Mouse (Mus musculus): ENCODE data around the gene Slco4c1. TPM values are rescaled to one million over a fixed set of nuclear protein-coding genes. Genes with fewer than 3 reads are reported as not detected.
A peak's percentile ranks its signal among the peaks of the same experiment; 100 is the strongest.

Gene Slco4c1
- total and polyA plus RNA-seq, 3 experiments, result not detected

DNA sequence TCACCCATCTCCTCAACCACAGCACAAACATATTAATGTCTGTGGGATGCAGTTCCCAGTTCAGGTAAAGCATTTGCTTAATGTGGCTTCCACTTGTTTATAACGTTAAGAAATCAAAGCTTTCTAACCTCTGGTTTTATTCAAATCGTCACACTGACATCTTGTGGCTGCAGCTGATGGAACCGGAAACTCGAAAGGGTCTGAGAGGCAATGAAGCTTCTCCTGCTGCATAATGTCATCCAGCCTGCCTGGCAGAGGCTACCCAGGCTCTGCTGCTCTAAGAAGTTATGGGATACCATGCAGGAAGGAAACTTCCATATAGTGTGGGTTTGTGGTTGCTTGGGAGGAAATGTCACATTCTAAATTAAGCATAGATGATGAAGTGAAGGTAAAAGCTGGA lies 103.7 kb downstream of the Slco4c1 start:
- H3K27me3 ChIP-seq (ENCODE audit: control insufficient read depth in 1 of 2, insufficient read depth in 2 of 2, low read length in 2 of 2), result no peaks in the 10 kb centered on the region
- no peak overlapping the region for H3K4me3 ChIP-seq (ENCODE audit: control insufficient read depth in 1 of 2, insufficient read depth in 1 of 2, low read depth in 2 of 2, low read length in 2 of 2)
- peak; percentile 22; the same call in 1 of the 2 replicates for TF ChIP-seq ZC3H11A (IDR thresholded peaks at IDR 0.05; ENCODE audit: low read depth, low read length)
- no peak for TF ChIP-seq CHD2 (IDR thresholded peaks at IDR 0.05; ENCODE audit: low read length)
- TF ChIP-seq CTCF (IDR thresholded peaks at IDR 0.05 in 2 of 3, conservative IDR thresholded peaks at IDR 0.05 in 1 of 3; ENCODE audit: control insufficient read depth in 1 of 3, insufficient read depth in 1 of 3, low read depth in 2 of 3, low read length in 3 of 3, poor library complexity in 1 of 3, severe bottlenecking in 1 of 3), result peak in 1 of 3 experiments; percentile 37; a peak in 2 of 6 replicates
- peak; percentile 46 for TF ChIP-seq SMC3 (IDR thresholded peaks at IDR 0.05; ENCODE audit: low read depth, low read length)
- no peak for TF ChIP-seq MYC (IDR thresholded peaks at IDR 0.05; ENCODE audit: low read depth, low read length)
- TF ChIP-seq RAD21 (IDR thresholded peaks at IDR 0.05; ENCODE audit: low read depth, low read length), result peak; percentile 51
- H3K4me1 ChIP-seq (ENCODE audit: control insufficient read depth in 1 of 2, insufficient read depth in 2 of 2, low read length in 2 of 2), result peaks cover 0 to 2% of the 10 kb centered on the region in 2 experiments; a peak in 1 of 4 replicates
- H3K79me2 ChIP-seq (ENCODE audit: control insufficient read depth, insufficient read depth, low read length, poor library complexity), result no peaks in the 10 kb centered on the region
- H3K27ac ChIP-seq (ENCODE audit: control insufficient read depth, low read depth, low read length), result no peak overlapping the region
- H3K9me3 ChIP-seq (replicated peaks; ENCODE audit: insufficient read depth, low read length), result no peaks in the 10 kb centered on the region
- no peak for DNase-seq (ENCODE audit: low read depth, low spot score)
- peaks cover 0 to 4% of the 10 kb centered on the region in 2 experiments; a peak in 2 of 4 replicates for H3K36me3 ChIP-seq (ENCODE audit: control insufficient read depth in 1 of 2, insufficient read depth in 2 of 2, low read length in 2 of 2)
- no peak overlapping the region for H3K9ac ChIP-seq (ENCODE audit: control insufficient read depth, low read depth, low read length, poor library complexity, severe bottlenecking)

DNA sequence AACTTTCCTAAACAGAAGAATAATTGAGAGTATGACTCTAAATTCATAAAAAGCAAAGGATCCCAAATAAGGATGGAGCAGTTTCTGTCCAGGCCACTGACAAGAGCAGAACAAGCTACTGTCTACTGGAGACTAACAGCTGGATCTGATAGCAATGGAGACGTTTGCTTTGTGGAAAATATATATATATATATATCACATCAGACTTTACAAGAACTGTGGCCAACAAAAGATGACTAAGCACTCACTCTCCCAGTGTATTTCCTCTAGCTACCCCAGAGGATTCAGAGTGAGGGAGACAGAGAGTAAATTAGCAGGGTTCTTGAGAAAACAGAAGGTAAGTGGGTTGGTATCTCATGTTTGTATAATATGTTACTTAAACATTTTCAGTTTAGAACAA lies 105.4 kb downstream of the Slco4c1 start:
- Histone ChIP-seq H3K9me3 (replicated peaks; ENCODE audit: insufficient read depth, low read length) (no peaks in the 10 kb centered on the region), H3K4me1 (ENCODE audit: control insufficient read depth in 1 of 2, insufficient read depth in 2 of 2, low read length in 2 of 2) (peaks cover 0 to 2% of the 10 kb centered on the region in 2 experiments; a peak in 1 of 4 replicates), H3K9ac (ENCODE audit: control insufficient read depth, low read depth, low read length, poor library complexity, severe bottlenecking) (no peak overlapping the region), H3K36me3 (ENCODE audit: control insufficient read depth in 1 of 2, insufficient read depth in 2 of 2, low read length in 2 of 2) (peaks cover 0 to 4% of the 10 kb centered on the region in 2 experiments; a peak in 2 of 4 replicates), H3K27ac (ENCODE audit: control insufficient read depth, low read depth, low read length) (no peak overlapping the region), H3K4me3 (ENCODE audit: control insufficient read depth in 1 of 2, insufficient read depth in 1 of 2, low read depth in 2 of 2, low read length in 2 of 2) (no peak overlapping the region), H3K27me3 (ENCODE audit: control insufficient read depth in 1 of 2, insufficient read depth in 2 of 2, low read length in 2 of 2) (no peaks in the 10 kb centered on the region), H3K79me2 (ENCODE audit: control insufficient read depth, insufficient read depth, low read length, poor library complexity) (no peaks in the 10 kb centered on the region)
- no peak for TF ChIP-seq MXI1 (IDR thresholded peaks at IDR 0.05; ENCODE audit: low read depth, low read length)
- no peak for TF ChIP-seq RAD21 (IDR thresholded peaks at IDR 0.05; ENCODE audit: low read depth, low read length)
- peak; percentile 91 for TF ChIP-seq ETS1 (IDR thresholded peaks at IDR 0.05; ENCODE audit: low read depth, low read length)
- 0 out of 2 replicates have a peak, but pooled peaks have one; percentile 24 for TF ChIP-seq MAFK (IDR thresholded peaks at IDR 0.05; ENCODE audit: borderline replicate concordance, low read depth, low read length)
- TF ChIP-seq GATA1 (IDR thresholded peaks at IDR 0.05; ENCODE audit: low read depth, low read length), result peak; percentile 55; the same call in 1 of the 2 replicates
- TF ChIP-seq SIN3A (IDR thresholded peaks at IDR 0.05; ENCODE audit: low read length), result peak; percentile 35; the same call in 1 of the 2 replicates
- peak; percentile 35 to 42; a peak in 2 of 4 replicates for TF ChIP-seq EP300 (IDR thresholded peaks at IDR 0.05; ENCODE audit: low read depth in 1 of 2, low read length in 2 of 2)
- DNase-seq (ENCODE audit: low read depth, low spot score), result peak; percentile 54
